Mouse (Mus musculus): ENCODE results near the gene Slc23a2.

Gene Slc23a2

DNA sequence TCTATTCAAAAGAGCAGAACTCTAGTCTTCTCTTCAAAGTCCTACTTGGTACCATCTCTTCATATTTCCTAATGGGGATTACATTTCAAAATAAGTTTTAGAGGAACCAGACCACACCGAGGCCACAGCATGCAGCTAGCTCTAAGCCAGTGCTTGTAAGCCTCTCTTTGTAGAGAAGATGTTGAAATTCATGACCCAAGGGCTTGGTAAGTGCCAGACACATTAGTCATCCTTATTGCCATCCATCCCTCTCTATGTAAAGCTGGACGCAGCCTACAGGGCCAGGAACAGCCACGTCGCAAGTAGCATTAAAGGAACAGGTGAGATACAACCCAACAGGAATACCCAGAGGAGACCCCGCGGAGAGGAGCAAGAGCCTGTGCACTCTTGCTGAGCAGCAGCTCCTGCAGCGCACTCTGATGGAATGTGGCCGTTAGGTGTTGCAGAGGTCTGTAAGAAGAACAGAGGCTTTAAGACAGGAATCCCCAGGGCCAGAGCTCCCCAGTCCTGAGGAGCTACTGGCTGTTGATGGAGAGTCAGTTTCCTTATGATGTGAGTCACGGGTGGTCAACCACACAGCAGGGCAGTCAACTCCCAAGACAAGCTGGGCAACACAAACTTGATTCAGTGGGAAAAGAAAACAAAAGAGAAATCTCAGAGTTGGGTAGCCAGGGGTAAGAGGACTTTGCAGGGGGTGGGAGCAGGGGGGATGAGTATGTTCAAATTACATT is 45.8 kb downstream of the Slc23a2 start:
- peak; percentile 66 for DNase-seq (ENCODE audit: inconsistent ontology term)

DNA sequence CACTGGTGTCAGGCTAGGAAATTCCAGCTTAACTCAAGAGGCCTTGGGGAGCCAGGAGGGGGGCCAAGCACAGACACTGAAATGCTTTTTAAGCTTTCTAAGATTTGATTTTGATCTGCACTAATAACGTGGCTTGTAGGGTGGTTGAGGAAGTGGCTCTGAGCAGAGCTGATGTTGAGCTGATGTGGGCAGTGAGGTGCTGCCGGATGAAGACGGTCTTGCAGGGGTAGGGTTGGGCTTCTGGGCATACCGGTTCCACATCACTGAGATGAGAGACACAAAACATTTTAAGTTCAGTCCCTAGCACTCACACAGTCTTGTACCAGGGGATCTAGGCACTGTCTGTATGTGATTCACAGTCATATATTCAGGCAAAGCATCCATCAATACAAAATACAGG is 46.5 kb downstream of the Slc23a2 start:
- no peak for DNase-seq (ENCODE audit: inconsistent ontology term)

- DNase-seq (ENCODE audit: inconsistent ontology term): no peak
These were observed 48.3 kb downstream of the Slc23a2 start for GRCm38 (mm10) chr2:132096582-132096981.

DNA sequence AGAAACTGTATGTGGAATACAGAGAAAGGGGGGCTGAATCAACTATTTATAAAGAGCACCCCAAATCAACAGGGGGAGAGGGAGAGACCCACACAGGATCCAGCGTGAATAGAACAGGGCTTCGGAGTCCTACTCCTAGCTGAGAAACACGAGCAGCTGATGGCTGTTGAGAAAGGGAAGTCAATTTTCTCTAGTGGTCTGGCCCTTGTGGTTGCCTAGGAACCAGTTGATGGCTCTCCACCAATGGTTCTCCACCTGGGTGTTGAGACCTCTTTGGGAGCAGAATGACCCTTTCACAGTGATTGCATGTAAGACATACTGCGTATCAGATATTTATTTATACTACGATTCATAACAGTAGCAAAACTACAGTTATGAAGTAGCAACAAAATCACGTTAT is 49.1 kb downstream of the Slc23a2 start:
- DNase-seq (ENCODE audit: inconsistent ontology term): no peak

- DNase-seq (ENCODE audit: inconsistent ontology term): no peak
These were observed 50.3 kb downstream of the Slc23a2 start for GRCm38 (mm10) chr2:132094441-132095230.

DNA sequence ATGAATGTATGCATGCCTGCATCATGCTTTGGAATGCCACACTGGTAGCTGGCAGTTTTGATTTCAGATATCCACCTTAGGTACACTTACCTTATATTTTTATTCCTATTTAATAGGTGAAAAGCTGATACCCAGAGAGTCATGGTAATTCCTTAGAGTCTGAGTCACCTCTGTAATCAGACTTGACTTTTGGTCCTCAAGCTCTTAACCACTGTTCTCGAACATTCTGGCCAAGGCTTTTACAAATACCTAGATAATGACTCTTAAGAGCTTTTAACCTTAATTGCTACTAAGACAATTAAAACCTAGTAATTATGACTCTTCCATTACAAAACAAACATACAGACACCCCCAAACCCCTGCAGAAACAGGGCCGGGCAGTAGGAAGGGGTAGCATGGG is 51.2 kb downstream of the Slc23a2 start:
- DNase-seq (ENCODE audit: inconsistent ontology term): no peak

- no peak for DNase-seq (ENCODE audit: inconsistent ontology term)
These were observed 51.6 kb downstream of the Slc23a2 start for GRCm38 (mm10) chr2:132093298-132093697.

DNA sequence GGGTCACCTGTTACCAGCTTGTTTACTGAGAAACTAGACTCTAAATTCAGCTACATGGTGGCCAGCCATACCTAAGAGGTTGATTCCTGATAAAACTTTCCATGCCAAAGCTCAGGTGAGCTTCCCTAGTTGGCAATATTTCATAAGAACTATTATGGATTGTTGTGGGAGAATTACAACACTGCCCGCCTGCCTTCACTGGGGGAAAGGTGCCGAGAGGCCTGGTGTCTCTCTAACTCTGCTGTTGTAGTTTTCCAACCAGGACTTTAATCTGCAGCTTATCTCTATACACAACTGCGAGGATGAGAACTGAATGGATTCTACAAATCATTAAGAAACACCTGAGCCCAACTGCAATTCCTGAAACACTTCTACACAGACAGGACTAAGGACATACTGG is 52.2 kb downstream of the Slc23a2 start:
- no peak for DNase-seq (ENCODE audit: inconsistent ontology term)

DNA sequence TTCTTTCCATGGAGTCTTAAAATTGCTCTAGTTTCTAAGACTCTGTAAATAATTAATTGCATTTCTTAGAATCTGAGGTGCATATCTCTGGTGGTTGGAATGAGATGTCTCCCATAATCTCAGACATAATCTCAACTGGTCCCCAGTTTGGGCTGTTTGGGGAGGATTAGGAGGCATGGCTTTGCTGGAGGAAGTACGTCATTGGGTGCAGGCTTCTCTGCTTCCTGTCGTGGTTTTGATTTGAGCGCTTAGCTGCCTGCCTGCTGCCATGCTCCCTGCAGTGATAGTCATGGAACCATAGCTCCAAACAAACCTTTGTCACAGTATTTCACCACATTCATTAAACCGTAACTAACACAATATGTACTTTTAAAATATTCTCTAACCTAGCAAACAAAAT is 53.2 kb downstream of the Slc23a2 start:
- DNase-seq (ENCODE audit: inconsistent ontology term): no peak

- no peak for DNase-seq (ENCODE audit: inconsistent ontology term)
These were observed 60.1 kb downstream of the Slc23a2 start for GRCm38 (mm10) chr2:132084813-132085212.

DNA sequence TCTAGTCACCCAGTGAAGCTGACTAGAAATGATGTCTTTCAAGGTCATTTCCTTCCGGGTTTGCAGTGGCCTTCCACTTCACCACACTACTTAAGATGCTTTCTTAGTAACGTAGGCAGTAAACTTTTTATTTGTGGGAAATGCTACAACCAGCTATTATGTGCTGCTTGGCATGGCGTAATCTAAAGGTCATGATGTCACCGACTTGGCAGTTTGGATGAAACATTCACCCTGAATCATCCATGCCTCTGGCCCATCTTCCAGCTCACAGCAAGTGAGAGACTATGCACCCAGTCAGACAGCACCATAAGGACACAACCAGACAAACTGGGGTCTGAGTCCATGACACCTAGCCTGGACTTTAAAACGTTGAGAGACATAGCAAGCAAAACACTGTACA is 60.5 kb downstream of the Slc23a2 start:
- DNase-seq (ENCODE audit: inconsistent ontology term): peak; percentile 68

DNA sequence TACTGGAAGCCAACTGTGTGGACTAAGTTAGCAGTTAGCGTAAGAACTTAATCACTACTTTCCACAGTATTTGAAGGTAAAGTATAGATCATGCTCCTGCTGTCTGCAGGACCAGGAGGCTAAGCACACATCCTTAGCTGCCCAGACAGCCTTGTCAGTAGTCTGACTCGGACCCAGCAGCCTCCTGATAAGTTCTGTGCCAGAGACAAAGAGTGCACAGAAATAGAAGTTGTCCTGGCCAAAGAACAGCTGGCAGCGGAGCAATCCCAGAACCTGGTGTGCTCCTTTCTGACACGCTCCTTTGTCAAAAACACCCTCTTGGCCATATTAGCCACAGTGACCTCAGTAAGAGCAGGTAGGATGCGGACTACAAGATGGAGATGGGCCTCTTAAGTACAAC is 65.8 kb downstream of the Slc23a2 start:
- no peak for DNase-seq (ENCODE audit: inconsistent ontology term)

- no peak for DNase-seq (ENCODE audit: inconsistent ontology term)
These were observed 71.9 kb downstream of the Slc23a2 start for GRCm38 (mm10) chr2:132073052-132073451.

- no peak for DNase-seq (ENCODE audit: inconsistent ontology term)
These were observed 74.7 kb downstream of the Slc23a2 start for GRCm38 (mm10) chr2:132069985-132070735.

DNA sequence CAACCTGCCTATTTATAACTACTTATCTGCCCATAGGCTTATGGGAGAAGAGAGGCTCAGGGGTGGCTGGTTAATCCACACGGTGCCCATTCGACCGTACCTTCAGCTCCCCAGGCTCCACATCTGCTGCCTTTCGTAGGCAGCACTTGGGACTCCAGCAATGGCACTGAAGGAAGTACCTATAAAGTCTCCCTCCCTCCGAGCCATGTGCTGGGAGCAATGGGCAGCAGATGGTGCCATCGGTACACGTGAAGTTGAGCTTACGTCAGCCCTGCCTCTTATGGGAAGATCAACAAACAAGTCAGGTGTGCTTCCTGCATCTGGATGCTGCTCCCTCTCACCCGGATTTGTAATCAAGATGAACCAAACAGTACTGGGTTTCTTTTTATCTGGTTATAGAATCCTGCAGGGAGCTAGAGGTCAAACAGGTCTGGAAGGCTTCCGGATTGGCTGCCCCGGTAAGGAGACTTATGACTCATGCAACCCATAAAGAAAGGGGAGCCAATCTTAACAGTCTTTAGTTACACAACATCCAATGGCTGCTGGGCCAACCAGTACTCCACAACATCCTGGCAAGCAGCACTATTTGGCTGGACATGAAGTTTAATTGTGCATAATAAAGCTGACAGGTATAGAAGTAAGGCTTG is 80.6 kb downstream of the Slc23a2 start:
- no peak for DNase-seq (ENCODE audit: inconsistent ontology term)

DNA sequence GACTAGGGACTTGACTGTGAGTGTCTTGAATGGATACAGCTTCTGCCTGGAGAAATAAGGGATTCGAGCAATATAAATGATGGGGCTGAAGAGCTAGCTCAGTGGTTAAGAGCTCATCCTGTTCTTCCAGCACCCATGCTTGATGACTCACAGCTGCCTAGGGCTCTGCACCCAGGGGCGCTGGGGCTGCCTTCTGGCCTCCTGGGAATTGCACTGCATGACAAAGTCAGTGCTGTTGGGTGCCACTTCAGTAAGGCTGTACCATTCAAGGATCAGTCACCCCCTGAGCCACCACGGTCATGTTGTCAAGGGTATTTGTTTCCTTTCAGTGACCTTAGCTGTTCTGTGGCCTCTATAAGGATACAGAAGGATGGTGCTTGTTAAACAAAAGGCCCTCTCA is 81.1 kb downstream of the Slc23a2 start:
- DNase-seq (ENCODE audit: inconsistent ontology term): no peak

DNA sequence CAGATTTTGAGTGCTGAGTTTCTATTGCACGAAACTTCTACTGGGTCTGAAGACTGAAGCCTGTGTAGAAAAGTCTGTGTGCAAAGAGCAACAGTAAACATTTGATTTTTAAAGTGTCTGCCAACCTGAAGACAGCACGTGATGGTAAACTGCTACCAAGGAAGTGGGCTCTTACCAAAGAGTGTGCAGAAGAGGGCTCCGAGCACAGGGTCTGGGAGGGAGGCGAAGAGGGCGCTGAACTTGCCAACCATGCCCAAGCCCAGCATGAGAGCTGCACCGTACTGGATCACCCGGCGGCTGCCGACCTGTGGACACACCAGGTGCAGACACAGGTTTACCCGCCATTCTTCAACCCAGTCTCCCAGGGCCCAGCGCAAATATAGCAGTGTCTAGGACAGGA is 83.0 kb downstream of the Slc23a2 start:
- DNase-seq (ENCODE audit: inconsistent ontology term): no peak

DNA sequence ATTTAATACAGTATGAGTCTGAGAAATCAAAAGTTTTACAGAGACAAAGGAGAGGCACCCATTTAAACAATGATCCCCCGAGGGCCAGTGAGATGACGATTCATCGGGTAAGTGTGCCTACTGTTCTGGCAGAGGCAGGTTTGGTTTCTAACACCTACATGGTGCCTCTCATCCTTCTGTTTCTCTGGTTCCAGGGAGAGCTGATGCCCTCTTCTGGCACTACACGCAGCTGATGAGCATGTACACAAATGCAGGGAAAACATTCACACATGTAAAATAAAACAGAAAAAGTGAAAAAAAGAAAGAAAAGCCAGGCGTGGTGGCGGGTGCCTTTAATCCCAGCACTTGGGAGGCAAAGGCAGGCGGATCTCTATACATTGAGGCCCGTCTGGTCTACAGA is 85.0 kb downstream of the Slc23a2 start:
- no peak for DNase-seq (ENCODE audit: inconsistent ontology term)

DNA sequence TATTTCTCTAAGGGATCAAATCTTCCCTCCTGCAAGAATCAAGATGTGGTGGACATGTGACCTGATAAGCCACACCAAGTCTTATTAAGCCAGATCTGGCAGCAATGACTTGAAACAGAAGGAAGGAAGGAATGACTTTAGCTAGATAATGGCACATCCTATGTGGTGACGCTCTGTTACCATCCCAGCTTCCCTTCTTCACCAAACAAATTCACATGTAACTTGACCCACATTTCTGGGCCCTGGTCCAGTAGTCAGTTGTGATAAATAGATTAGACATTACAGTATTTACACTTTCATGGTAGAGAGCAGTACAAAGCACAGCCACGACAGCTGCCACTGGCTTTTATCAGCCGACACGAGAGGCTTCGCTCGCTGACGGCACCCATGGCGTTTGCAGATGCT is 89.6 kb downstream of the Slc23a2 start:
- DNase-seq (ENCODE audit: inconsistent ontology term): no peak

- no peak for DNase-seq (ENCODE audit: inconsistent ontology term)
These were observed 91.1 kb downstream of the Slc23a2 start for GRCm38 (mm10) chr2:132053824-132054223.

GRCm38 (mm10) chr2:132051798-132052197 is 93.1 kb downstream of the Slc23a2 start:
- DNase-seq (ENCODE audit: inconsistent ontology term): no peak

DNA sequence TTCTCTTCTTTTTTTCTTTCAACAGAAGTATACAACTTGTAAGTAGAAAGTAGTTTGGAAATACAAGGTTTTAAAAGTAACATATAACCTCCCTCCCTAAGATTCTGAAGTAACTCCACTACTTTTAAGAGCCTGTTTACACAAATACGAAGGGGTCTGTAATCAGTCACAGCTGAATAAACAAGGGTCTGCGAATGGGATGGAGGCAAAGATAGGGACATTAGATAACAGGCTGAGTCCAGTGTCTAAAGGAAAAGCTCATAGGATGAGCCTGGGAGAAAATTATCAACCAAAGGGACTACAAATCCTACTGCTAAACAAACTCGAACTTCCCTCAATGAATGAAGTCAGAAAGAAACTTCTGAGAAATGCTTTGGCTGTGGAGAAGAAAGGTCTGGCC is 95.0 kb downstream of the Slc23a2 start:
- DNase-seq (ENCODE audit: inconsistent ontology term): no peak

Data from Muller cell, postnatal 12 days (primary cell).